Mouse (Mus musculus): ENCODE measurements around the gene Trmt1l. TPM values are rescaled to one million over a fixed set of nuclear protein-coding genes. Genes with fewer than 3 reads are reported as not detected.

Trmt1l gene
- polyA plus RNA-seq, 1 experiment from 2014 or later: 34.5 TPM

DNA sequence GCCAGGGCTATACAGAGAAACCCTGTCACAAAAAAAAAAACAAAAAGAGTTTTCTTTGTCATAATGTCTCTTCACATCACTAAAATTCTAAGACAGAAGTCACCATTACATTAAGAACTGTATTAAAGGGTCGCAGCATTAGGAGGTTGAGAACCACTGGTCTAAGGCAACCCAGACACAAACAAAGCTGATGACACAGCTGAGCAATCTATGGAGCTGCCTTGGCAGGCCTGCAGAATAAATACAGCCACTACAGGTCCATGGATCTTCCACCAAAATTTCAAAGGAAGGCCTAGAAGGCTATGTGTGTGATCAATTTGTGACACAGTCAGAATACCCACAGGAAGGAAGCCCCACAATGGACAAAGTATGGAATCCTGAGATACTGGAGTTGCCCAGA, 54.2 kb downstream of the Trmt1l start:
- ATAC-seq (no peak), DNase-seq (ENCODE audit: low spot score) (no peak)
- H3K4me3 ChIP-seq (ENCODE audit: low read depth, low read length): no peak overlapping the region
- H3K9ac ChIP-seq (ENCODE audit: low read length): no peak overlapping the region
- no peak overlapping the region for H3K27ac ChIP-seq (ENCODE audit: low read depth, low read length)
- H3K27me3 ChIP-seq (replicated peaks; ENCODE audit: control insufficient read depth, insufficient read depth, low read length): no peaks in the 10 kb centered on the region
- no peaks in the 10 kb centered on the region for H3K9me3 ChIP-seq (replicated peaks; ENCODE audit: control insufficient read depth, low read length)
- no peak overlapping the region for H3K4me2 ChIP-seq (ENCODE audit: low read length)
- H3K4me1 ChIP-seq (ENCODE audit: control insufficient read depth, insufficient read depth, low read length): no peaks in the 10 kb centered on the region
- 97% methylated on average over 1 of the region's 1 CpGs for whole genome bisulfite sequencing
- peaks cover 16% of the 10 kb centered on the region; the same call in 1 of the 2 replicates for H3K36me3 ChIP-seq (ENCODE audit: control insufficient read depth, insufficient read depth, low read length)

DNA sequence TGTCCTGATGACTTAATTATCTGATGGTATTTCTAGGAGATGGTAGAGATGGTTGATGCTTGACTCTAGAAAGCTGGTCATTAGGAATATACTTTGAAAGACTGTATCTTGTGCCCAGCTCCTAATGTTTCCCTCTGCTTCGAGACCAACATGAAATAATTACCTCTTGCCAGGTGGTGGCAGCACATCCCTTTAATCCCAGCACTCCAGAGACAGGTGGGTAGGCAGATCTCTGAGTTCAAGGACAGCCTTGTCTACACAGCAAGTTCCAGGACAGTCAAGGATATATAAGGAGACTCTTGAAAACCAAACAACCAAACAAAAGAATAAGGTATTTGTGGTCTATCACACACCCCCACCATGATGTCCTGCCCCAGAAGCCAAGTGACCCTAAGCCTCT, 55.2 kb downstream of the Trmt1l start:
- Histone ChIP-seq H3K4me3 (ENCODE audit: low read depth, low read length) (no peak overlapping the region), H3K4me2 (ENCODE audit: low read length) (no peak overlapping the region), H3K9ac (ENCODE audit: low read length) (no peak overlapping the region), H3K9me3 (replicated peaks; ENCODE audit: control insufficient read depth, low read length) (no peaks in the 10 kb centered on the region), H3K36me3 (ENCODE audit: control insufficient read depth, insufficient read depth, low read length) (peaks cover 16% of the 10 kb centered on the region; the same call in 1 of the 2 replicates), H3K27me3 (replicated peaks; ENCODE audit: control insufficient read depth, insufficient read depth, low read length) (no peaks in the 10 kb centered on the region), H3K4me1 (ENCODE audit: control insufficient read depth, insufficient read depth, low read length) (no peaks in the 10 kb centered on the region), H3K27ac (ENCODE audit: low read depth, low read length) (no peak overlapping the region)
- WGBS: 70% methylated on average over 1 of the region's 1 CpGs
- ATAC-seq (no peak), DNase-seq (ENCODE audit: low spot score) (no peak)

DNA sequence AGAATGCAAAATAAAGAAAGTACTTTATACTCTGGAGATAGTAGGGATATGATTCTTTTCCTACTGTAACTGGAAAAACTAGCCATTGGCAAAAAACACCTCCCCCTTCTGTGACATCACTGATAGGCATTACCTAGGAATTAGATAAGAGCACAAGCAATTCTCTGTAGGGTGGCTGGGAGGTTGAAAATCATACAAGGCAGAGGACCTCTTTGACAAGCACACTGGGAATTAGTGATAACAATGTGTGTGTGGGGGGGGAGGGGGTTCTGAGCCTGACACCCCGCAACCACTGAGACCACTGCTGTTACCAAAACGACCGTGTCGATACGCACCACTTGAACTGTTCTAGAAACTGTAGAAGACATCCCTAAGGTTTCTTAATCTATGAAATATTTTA, 56.4 kb downstream of the Trmt1l start:
- H3K4me2 ChIP-seq (ENCODE audit: low read length): no peak overlapping the region
- H3K9me3 ChIP-seq (replicated peaks; ENCODE audit: control insufficient read depth, low read length): no peaks in the 10 kb centered on the region
- no peaks in the 10 kb centered on the region for H3K4me1 ChIP-seq (ENCODE audit: control insufficient read depth, insufficient read depth, low read length)
- DNase-seq (ENCODE audit: low spot score) (no peak), ATAC-seq (no peak)
- no peaks in the 10 kb centered on the region for H3K27me3 ChIP-seq (replicated peaks; ENCODE audit: control insufficient read depth, insufficient read depth, low read length)
- no peak overlapping the region for H3K27ac ChIP-seq (ENCODE audit: low read depth, low read length)
- H3K9ac ChIP-seq (ENCODE audit: low read length): no peak overlapping the region
- 86% methylated on average over 5 of the region's 5 CpGs for WGBS
- no peak overlapping the region for H3K4me3 ChIP-seq (ENCODE audit: low read depth, low read length)
- H3K36me3 ChIP-seq (ENCODE audit: control insufficient read depth, insufficient read depth, low read length): peaks cover 16% of the 10 kb centered on the region; the same call in 1 of the 2 replicates

DNA sequence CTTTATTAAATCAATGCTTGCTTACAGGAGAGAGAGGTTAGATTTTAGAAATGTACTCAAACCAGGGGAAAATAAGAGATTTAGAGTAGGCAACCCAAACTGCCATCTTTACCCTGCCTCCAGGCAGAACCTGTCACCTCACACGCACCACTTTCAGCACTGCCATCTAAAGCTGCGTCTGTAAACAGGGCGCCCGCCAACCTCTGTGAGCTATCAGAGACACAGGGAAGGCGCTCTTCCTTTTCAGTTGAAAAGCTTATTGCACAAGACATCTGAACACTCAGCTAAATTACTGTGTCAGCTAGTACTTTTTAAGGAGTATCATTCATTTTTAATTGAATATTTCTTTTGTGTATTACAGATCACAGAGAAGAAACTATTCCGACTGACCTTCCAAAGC, 61.5 kb downstream of the Trmt1l start:
- DNase-seq (ENCODE audit: low spot score) (no peak), ATAC-seq (no peak)
- no peak overlapping the region for H3K27ac ChIP-seq (ENCODE audit: low read depth, low read length)
- no peaks in the 10 kb centered on the region for H3K27me3 ChIP-seq (replicated peaks; ENCODE audit: control insufficient read depth, insufficient read depth, low read length)
- no peaks in the 10 kb centered on the region for H3K9me3 ChIP-seq (replicated peaks; ENCODE audit: control insufficient read depth, low read length)
- H3K9ac ChIP-seq (ENCODE audit: low read length): no peak overlapping the region
- H3K4me2 ChIP-seq (ENCODE audit: low read length): no peak overlapping the region
- no peaks in the 10 kb centered on the region for H3K36me3 ChIP-seq (ENCODE audit: control insufficient read depth, insufficient read depth, low read length)
- H3K4me3 ChIP-seq (ENCODE audit: low read depth, low read length): no peak overlapping the region
- WGBS: 80% methylated on average over 6 of the region's 6 CpGs
- H3K4me1 ChIP-seq (ENCODE audit: control insufficient read depth, insufficient read depth, low read length): peaks cover 2% of the 10 kb centered on the region; the same call in 1 of the 2 replicates

DNA sequence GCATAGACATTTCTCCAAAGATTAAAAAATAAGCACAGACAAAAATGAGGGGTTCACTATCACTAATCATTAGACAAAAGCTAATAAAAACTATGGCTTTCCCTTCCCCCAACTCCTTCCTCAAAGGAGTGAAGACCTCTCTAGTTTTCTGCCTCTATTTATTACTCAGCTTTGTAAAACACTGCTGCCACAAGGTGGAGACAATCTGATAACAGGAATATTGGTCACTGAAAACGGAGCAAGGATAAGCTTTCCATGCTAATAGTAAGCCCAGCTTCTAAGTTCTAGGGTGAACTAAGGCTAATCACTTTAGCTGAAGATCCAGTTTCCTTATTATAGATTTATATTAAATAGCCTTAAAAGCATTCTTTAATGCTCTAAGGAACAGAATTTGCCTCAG, 64.1 kb downstream of the Trmt1l start:
- 40% methylated on average over 1 of the region's 1 CpGs for WGBS
- H3K9ac ChIP-seq (ENCODE audit: low read length): no peak overlapping the region

DNA sequence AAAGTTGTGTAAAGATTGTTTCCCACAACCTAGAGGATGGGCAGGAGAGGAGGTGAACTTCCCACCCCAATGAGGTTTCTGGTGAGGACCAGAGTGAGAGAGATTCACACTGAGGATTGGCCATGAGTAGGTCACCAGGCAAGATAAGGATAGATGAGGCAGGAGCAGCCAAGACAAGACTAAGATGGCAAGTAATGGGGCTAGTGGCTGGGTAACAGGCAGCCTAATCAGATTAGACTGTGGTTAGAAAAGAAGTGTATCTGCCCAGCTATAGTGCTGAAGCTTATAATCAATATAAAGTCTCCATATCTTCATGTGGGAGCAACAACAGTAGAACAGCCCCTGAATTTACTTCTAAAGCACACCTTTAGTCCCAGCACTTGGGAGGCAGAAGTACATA, 65.5 kb downstream of the Trmt1l start:
- H3K4me1 ChIP-seq (ENCODE audit: control insufficient read depth, insufficient read depth, low read length): peaks cover 18% of the 10 kb centered on the region
- ATAC-seq (no peak), DNase-seq (ENCODE audit: low spot score) (no peak)

More for the DNA sequence above, 64.1 kb downstream of the Trmt1l start:
- DNase-seq (ENCODE audit: low spot score) (peak; percentile 25), ATAC-seq (no peak)
- Histone ChIP-seq H3K36me3 (ENCODE audit: control insufficient read depth, insufficient read depth, low read length) (no peaks in the 10 kb centered on the region), H3K9me3 (replicated peaks; ENCODE audit: control insufficient read depth, low read length) (no peaks in the 10 kb centered on the region), H3K27ac (ENCODE audit: low read depth, low read length) (no peak overlapping the region), H3K27me3 (replicated peaks; ENCODE audit: control insufficient read depth, insufficient read depth, low read length) (no peaks in the 10 kb centered on the region), H3K4me1 (ENCODE audit: control insufficient read depth, insufficient read depth, low read length) (peaks cover 9% of the 10 kb centered on the region), H3K4me3 (ENCODE audit: low read depth, low read length) (no peak overlapping the region), H3K4me2 (ENCODE audit: low read length) (no peak overlapping the region)

DNA sequence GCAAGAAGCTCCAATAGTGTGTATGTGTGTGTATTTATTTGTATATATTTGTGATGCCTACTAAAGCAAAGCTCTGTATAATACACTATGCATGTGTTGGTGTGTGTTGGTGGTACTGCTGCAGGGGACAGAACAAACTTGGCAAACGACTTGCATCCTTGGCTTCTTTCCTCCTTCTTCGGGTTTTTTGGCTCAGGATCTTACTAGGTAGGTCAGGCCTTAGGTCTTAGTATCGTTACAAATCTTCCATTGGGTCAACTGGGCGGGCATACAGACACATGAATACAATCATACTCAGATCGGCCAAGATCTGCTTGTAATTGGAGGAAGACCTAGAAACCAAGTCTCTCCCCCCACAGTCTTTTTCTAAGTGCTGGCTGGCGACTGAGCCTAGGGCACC, 66.4 kb downstream of the Trmt1l start:
- ATAC-seq (no peak), DNase-seq (ENCODE audit: low spot score) (no peak)
- 46% methylated on average over 6 of the region's 6 CpGs for WGBS

More for the DNA sequence above, 65.5 kb downstream of the Trmt1l start:
- Histone ChIP-seq H3K27ac (ENCODE audit: low read depth, low read length) (no peak overlapping the region), H3K36me3 (ENCODE audit: control insufficient read depth, insufficient read depth, low read length) (no peaks in the 10 kb centered on the region), H3K9ac (ENCODE audit: low read length) (no peak overlapping the region), H3K9me3 (replicated peaks; ENCODE audit: control insufficient read depth, low read length) (no peaks in the 10 kb centered on the region), H3K4me2 (ENCODE audit: low read length) (no peak overlapping the region), H3K27me3 (replicated peaks; ENCODE audit: control insufficient read depth, insufficient read depth, low read length) (no peaks in the 10 kb centered on the region), H3K4me3 (ENCODE audit: low read depth, low read length) (no peak overlapping the region)

DNA sequence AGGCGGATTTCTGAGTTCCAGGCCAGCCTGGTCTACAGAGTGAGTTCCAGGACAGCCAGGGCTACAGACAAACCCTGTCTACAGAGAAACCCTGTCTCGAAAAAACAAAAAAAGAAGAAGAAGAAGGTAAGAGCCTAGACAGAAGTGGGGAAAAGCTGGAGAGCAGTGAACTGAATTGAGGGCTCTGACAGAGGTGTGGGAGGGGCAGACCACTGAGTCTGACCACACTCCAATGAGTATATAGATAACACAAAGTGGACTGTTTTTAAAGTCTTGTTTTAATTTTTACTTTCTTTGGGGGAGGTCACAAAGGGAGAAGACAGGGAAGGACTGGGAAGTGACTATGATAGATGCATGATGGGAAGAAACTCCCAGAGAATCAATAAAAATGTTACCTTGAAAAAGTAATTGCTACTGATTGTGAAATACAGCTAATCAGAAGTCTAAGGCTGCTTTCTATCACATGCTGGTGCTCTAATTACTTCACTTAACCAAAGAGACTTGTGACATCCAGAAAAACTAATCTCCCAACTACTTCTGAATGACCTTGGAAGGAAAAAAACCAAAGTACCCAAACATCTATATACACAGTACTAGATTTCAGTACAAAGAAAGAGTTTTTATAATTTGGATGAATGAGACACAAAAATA, 67.4 kb downstream of the Trmt1l start:
- H3K9ac ChIP-seq (ENCODE audit: low read length): no peak overlapping the region
- no peaks in the 10 kb centered on the region for H3K27me3 ChIP-seq (replicated peaks; ENCODE audit: control insufficient read depth, insufficient read depth, low read length)
- H3K27ac ChIP-seq (ENCODE audit: low read depth, low read length): no peak overlapping the region
- ATAC-seq (no peak), DNase-seq (ENCODE audit: low spot score) (no peak)
- no peaks in the 10 kb centered on the region for H3K9me3 ChIP-seq (replicated peaks; ENCODE audit: control insufficient read depth, low read length)
- no peak overlapping the region for H3K4me2 ChIP-seq (ENCODE audit: low read length)
- WGBS: 87% methylated on average over 2 of the region's 2 CpGs
- no peak overlapping the region for H3K4me3 ChIP-seq (ENCODE audit: low read depth, low read length)
- H3K4me1 ChIP-seq (ENCODE audit: control insufficient read depth, insufficient read depth, low read length): peaks cover 20% of the 10 kb centered on the region
- H3K36me3 ChIP-seq (ENCODE audit: control insufficient read depth, insufficient read depth, low read length): no peaks in the 10 kb centered on the region

More for the DNA sequence above, 66.4 kb downstream of the Trmt1l start:
- H3K9me3 ChIP-seq (replicated peaks; ENCODE audit: control insufficient read depth, low read length): no peaks in the 10 kb centered on the region
- peaks cover 20% of the 10 kb centered on the region for H3K4me1 ChIP-seq (ENCODE audit: control insufficient read depth, insufficient read depth, low read length)
- no peaks in the 10 kb centered on the region for H3K36me3 ChIP-seq (ENCODE audit: control insufficient read depth, insufficient read depth, low read length)
- H3K9ac ChIP-seq (ENCODE audit: low read length): no peak overlapping the region
- no peaks in the 10 kb centered on the region for H3K27me3 ChIP-seq (replicated peaks; ENCODE audit: control insufficient read depth, insufficient read depth, low read length)
- H3K4me2 ChIP-seq (ENCODE audit: low read length): no peak overlapping the region
- no peak overlapping the region for H3K27ac ChIP-seq (ENCODE audit: low read depth, low read length)
- no peak overlapping the region for H3K4me3 ChIP-seq (ENCODE audit: low read depth, low read length)

DNA sequence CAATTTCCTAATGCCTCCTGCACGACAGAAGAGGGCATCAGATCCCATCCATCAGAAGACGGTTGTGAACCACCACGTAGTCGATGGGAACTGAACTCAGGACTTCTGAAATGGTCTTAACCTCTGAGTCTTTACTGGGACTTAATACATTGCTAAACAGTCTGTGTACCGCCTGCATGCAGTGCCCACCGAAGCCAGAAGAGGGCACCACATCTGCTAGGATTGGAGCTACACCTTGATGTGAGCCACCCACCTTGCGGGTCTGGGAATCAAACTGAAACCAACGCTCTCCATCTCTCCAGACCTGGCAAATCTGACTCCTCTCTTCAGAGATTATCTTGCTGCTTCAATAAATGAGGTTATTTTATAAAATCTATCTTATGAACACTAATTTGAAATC, 68.7 kb downstream of the Trmt1l start:
- Histone ChIP-seq H3K9me3 (replicated peaks; ENCODE audit: control insufficient read depth, low read length) (no peaks in the 10 kb centered on the region), H3K4me2 (ENCODE audit: low read length) (no peak overlapping the region), H3K4me1 (ENCODE audit: control insufficient read depth, insufficient read depth, low read length) (peaks cover 20% of the 10 kb centered on the region), H3K27me3 (replicated peaks; ENCODE audit: control insufficient read depth, insufficient read depth, low read length) (no peaks in the 10 kb centered on the region), H3K9ac (ENCODE audit: low read length) (no peak overlapping the region), H3K4me3 (ENCODE audit: low read depth, low read length) (no peak overlapping the region), H3K27ac (ENCODE audit: low read depth, low read length) (no peak overlapping the region), H3K36me3 (ENCODE audit: control insufficient read depth, insufficient read depth, low read length) (no peaks in the 10 kb centered on the region)
- WGBS: 92% methylated on average over 8 of the region's 8 CpGs
- ATAC-seq (no peak), DNase-seq (ENCODE audit: low spot score) (peak; percentile 13)

All from forebrain, embryonic 14.5 days (tissue).